Mouse (Mus musculus): ENCODE data around the gene Cfap70.

The Cfap70 gene

DNA sequence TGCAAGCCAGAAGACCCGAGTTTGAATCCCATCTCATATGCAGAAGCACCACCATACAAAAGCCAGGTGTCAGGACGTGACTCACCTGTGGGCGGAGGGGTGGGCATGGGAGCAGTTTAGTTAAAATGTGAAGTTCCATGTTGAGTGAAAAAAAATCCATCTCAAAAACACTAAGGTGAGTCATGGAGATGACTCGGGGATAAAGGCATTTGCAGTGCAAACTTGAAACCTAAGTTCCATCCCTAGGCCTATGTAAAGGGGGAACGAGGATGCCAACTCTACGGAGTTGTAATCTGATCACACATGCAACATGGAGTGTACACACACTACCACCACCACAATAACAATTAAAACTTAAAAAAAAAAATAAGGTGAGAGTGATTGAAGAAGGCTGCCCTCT, 29.0 kb downstream of the Cfap70 start:
- in situ Hi-C loops (cut with MboI, MseI), result no loop called here

- in situ Hi-C loops (cut with MboI, MseI), result no loop called here
Measured at GRCm38 (mm10) chr14:20422257-20422656, 29.8 kb downstream of the Cfap70 start.

- in situ Hi-C loops (cut with MboI, MseI), result no loop called here
Measured at GRCm38 (mm10) chr14:20400071-20400470, 52.0 kb downstream of the Cfap70 start.

GRCm38 (mm10) chr14:20398864-20399263, 53.2 kb downstream of the Cfap70 start:
- in situ Hi-C loops (cut with MboI, MseI), result no loop called here

GRCm38 (mm10) chr14:20397220-20397619, 54.8 kb downstream of the Cfap70 start:
- in situ Hi-C loops (cut with MboI, MseI), result no loop called here

DNA sequence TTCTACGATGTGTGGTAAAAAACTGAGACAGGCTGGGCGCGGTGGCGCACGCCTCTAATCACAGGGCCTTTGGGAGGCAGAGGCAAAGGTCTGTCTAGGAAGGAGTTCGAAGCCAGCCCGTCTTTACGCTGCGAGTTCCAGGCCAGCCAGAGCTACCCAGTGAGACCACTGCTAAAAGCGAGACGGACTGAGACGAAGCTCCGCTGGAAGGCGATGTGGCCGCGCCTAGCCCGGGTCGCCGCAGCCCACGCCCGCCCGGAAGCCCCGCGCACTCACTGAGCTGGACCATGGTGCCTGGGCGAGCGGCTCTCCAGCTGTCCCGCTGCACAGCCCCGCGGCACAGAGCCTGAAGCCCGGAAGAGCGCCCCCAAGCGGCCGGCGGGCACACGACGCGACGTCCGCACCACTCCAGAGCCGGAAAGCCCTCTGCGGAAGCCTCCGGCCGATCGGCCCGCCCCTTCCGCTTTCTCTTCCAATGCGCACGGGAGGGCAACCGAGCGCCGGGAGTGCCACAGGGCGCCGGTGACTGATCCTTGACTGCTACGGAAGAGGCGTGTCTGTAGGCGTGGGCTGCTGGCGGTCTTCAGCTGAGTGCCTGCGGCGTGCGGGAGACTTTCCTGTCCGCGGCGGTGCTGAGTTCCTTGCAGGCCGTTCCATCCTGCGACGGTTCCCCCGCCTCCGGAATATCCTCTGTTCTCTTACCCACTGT, 58.7 kb downstream of the Cfap70 start, which contains the start of gene Mrps16:
Gene Mrps16, minus strand, starts transcription at position 430 of the 709 bp plus-strand sequence.
- in situ Hi-C loops (cut with MboI, MseI), result no loop called here

GRCm38 (mm10) chr14:20392326-20392725, 59.7 kb downstream of the Cfap70 start:
- in situ Hi-C loops (cut with MboI, MseI), result no loop called here

DNA sequence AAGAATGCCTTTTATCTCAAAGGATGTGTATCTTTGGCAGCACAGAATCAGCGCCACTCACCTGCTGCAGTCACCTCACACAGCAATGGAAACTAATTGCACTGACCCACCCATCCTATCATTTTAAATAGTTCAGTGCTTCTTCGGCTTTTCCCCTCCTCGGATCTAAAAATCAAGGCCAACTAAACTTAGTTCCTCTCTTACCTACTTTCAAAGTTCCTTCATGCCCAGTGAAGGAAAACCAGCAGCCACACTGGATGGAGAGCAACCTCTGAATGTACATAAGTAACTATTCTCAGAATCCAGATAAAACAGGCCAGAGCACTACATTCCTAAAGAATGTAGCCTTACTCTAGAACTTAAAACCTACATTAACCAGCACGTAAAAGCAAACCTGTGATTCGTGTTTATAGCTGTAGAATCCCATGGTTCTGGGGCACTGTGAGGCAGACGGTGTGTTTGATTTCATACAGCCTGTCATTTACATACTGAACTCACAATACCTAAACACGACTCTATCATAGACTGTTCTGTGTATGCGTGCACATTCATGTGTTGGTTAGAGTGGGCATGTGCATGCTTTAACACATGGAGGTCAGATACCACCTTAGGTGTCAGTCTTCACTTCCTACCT, 62.5 kb downstream of the Cfap70 start:
- in situ Hi-C loops (cut with MboI, MseI), result no loop called here

DNA sequence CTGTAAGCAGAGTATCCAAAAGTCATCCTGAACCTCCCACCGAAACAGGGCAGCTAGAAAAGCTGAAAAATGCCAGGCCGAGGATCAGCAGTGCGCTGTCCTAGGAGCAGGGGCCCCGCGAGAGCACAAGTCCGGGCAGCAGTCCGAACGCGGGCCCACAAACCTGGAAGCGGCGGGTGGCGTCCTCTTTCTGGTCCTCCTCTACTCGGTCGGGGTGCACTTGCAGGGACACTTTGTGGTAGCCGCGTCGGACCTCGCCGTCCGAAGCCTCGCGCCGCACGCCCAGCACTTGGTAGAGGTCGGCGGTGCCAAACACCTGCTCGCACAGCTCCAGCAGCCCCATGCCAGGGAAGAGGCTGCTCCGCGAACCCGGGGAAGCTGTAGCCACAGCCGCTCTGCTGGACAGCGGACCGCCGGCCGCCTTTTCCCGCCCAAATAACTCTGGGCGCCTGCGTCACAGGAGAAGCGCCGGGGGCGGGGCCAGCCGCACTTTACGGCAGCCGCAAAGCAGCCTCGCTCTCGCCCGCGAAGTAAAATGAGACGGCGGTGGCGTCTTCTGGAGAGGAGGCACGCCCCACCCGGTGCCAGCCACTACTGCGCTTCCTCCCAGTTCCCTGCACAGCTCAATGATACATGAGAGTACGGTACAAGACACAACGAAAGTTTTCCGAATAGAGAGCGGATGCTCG, 63.4 kb downstream of the Cfap70 start, which contains the start of gene Dnajc9:
Gene Dnajc9, minus strand, starts transcription at position 470 of the 689 bp plus-strand sequence.
- in situ Hi-C loops (cut with MboI, MseI), result no loop called here

- in situ Hi-C loops (cut with MboI, MseI), result no loop called here
Measured at GRCm38 (mm10) chr14:20379753-20380430, 72.1 kb downstream of the Cfap70 start.

- in situ Hi-C loops (cut with MboI, MseI), result no loop called here
Measured at GRCm38 (mm10) chr14:20379087-20379640, 72.9 kb downstream of the Cfap70 start.

DNA sequence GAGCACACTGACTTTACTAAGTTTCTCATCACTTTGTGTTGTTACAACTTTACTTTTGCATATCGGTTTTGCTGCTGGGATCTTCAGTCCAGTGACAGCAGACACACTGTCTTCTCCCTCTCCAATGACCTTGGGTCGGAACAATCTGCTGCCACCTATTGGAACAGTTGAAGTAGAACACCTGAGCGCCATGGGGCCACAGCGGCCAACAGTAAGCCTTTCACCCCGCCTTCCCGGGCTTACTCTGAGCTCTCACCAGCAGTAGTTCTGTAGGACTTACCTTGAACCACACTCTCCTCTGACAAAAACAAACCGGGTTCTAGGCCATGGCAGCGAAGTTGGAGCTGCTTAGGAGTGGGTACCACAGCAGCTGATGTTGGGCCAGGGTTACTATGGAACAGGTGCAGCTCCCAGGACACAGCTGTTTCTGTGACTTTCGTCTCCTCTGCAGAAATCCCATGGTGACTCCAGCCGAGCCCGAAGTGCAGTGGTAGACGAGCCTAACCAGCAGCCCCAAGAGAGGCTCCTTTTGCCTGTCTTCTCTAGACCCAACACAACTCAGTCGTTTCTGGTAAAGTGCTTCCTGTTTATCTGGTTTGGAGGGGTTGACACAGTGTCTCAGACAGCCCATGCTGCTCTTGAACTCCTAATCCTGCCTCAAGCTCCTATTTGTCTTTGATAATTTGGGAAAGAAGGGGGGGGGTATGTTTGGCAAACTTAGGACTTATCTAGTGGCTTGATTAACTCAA, 73.5 kb downstream of the Cfap70 start:
- in situ Hi-C loops (cut with MboI, MseI), result no loop called here

- in situ Hi-C loops (cut with MboI, MseI), result no loop called here
Measured at GRCm38 (mm10) chr14:20377112-20377521, 74.9 kb downstream of the Cfap70 start.

DNA sequence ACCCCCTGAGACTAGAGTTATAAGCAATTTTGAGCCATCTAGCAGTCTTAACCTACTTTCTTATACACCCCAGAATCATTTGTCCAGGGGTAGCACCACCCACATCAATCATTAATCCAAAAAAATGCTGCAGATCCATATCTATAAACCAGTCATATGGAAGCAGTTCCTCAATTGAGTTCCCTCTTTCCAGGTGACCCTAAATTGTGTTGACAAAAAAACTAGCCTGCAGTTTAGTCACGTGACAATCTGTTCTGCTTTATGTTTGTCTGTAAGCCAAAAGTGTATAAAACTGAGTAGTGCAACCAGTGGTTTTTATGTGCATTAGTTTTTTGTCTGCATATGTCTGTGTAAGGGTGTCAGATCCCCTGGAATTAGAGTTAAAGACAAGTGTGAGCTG, 80.2 kb downstream of the Cfap70 start:
- in situ Hi-C loops (cut with MboI, MseI), result no loop called here

GRCm38 (mm10) chr14:20370798-20371197, 81.2 kb downstream of the Cfap70 start:
- in situ Hi-C loops (cut with MboI, MseI), result no loop called here

DNA sequence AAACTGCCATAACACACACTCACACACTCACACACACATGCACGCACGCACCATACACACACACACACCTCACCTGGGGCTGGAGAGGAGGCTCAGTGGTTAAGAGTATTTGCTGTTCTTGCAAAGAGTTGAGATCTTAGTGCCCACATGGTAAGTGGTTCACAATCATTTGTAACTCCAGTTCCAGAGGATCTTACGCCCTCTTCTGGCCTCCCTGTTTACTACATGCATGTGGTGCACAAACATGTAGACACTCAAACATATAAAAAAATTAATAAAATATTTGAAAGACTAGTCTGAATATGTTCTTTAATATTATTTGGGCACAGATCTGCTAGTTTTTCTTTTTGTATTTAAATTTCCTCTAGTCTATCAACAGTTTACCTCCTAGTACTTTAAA, 83.8 kb downstream of the Cfap70 start:
- in situ Hi-C loops (cut with MboI, MseI), result no loop called here

GRCm38 (mm10) chr14:20363230-20363629, 88.8 kb downstream of the Cfap70 start:
- in situ Hi-C loops (cut with MboI, MseI), result no loop called here

DNA sequence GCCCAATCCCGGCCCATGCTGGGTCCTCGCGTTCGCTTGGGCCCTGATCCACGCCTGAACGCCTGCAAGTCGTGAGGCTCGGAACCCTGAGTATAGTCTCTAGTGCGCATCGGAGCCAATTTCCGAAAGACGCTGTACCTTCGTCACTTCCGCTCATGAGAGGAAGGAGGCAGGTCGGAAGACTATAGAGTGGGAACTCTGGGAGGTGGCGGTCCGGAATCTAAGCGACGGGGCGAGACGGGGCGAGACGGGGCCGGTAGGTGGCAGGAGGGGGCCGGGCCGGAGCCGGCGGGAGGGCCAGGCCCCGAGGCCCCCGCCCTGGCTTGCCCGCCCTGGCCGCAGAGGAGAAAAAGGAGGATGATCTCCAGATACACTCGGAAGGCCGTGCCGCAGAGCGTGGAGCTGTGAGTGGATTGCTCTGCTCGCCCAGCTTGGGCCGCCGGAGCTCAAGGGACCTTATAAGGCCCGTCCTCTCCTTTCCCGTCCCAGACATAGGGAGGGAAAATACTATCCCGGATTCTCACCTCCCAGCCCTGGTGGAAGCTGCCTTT, 104.0 kb downstream of the Cfap70 start, which contains the start of the genes Ecd and Fam149b:
Gene Ecd, minus strand, starts transcription at position 131 of the 551 bp plus-strand sequence.
Gene Fam149b, plus strand, starts transcription at position 172 of the 551 bp plus-strand sequence.
- in situ Hi-C loops (cut with MboI, MseI), result no loop called here

DNA sequence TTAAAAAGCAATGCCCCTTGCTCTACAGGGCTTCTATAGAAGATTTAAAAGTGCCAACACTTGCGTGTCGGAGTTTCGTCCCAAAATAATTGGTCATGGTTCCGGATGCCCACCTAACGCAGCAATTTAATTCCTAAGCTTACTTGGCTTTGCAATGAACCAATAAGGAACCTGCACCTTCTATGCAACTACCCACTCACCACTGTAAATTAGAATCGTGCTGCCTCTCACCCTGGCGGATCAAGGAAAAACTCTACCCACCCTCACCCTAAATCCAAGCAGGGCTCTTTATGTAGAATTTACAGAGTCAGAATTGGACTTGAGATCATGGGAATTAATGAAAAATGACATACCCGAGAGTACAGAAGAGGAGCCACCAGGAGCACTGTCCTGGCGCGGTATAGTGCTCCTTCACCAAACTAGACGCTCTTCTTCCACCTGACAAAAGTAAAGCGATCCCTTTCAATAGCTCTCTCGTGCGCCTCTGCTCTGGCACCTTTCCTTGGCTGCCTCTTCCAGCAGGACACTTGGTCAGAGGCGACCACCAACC, 104.5 kb downstream of the Cfap70 start:
- in situ Hi-C loops (cut with MboI, MseI), result no loop called here

GRCm38 (mm10) chr14:20345885-20346284, 106.1 kb downstream of the Cfap70 start:
- in situ Hi-C loops (cut with MboI, MseI), result no loop called here

Data from T-helper 1 cell (primary cell).